Mouse (Mus musculus): ENCODE results near the gene Camta1. TPM values are rescaled to one million over a fixed set of nuclear protein-coding genes. Genes with fewer than 3 reads are reported as not detected.

The Camta1 gene
- polyA plus RNA-seq, 1 experiment from 2014 or later = 86.8 TPM

DNA sequence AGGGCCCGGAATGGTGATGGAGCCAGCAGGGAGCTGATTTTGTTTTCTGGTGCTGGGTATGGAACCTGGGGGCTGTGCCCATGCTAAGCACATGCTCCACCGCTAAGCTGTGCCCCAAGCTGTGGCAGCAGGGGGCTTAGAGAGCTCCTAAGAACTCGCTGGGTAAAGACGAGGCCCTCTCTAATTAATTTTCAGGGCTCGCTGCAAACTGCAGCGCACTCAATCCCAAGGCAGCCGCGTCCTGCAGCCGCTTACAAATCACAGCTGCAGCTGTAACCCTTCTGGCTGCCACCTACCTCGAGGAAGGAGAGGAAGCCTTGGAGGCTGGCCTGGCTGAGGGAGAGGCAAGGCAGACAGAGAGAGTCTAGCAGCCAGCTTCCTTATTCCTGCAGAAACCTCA is 639.0 kb downstream of the Camta1 start:
- Histone ChIP-seq H3K4me2 (replicated peaks; ENCODE audit: low read depth, low read length) (no peak overlapping the region), H3K4me1 (ENCODE audit: control insufficient read depth, insufficient read depth, low read length) (peaks cover 10% of the 10 kb centered on the region; the same call in 1 of the 2 replicates), H3K4me3 (ENCODE audit: low read depth, low read length) (no peak overlapping the region), H3K9me3 (ENCODE audit: control insufficient read depth, low read depth, low read length) (no peaks in the 10 kb centered on the region), H3K27me3 (ENCODE audit: control insufficient read depth, insufficient read depth, low read length) (no peaks in the 10 kb centered on the region), H3K36me3 (ENCODE audit: control insufficient read depth, insufficient read depth, low read length) (no peaks in the 10 kb centered on the region), H3K9ac (replicated peaks; ENCODE audit: low read depth, low read length) (no peak overlapping the region), H3K27ac (ENCODE audit: low read length) (no peak overlapping the region)
- ATAC-seq (ENCODE audit: insufficient number of reproducible peaks, insufficient read depth, low FRiP score, low read depth) = no peak
- 20% methylated on average over 10 of the region's 10 CpGs for WGBS

- ATAC-seq (ENCODE audit: insufficient number of reproducible peaks, insufficient read depth, low FRiP score, low read depth) = no peak
- Histone ChIP-seq H3K4me2 (replicated peaks; ENCODE audit: low read depth, low read length) (no peak overlapping the region), H3K36me3 (ENCODE audit: control insufficient read depth, insufficient read depth, low read length) (no peaks in the 10 kb centered on the region)
Observed at GRCm38 (mm10) chr4:151216553-151217292, 645.0 kb downstream of the Camta1 start.

GRCm38 (mm10) chr4:151215866-151216265 is 645.8 kb downstream of the Camta1 start:
- whole genome bisulfite sequencing = 61% methylated on average over 4 of the region's 4 CpGs
- H3K4me3 ChIP-seq (ENCODE audit: low read depth, low read length) = no peak overlapping the region
- H3K4me1 ChIP-seq (ENCODE audit: control insufficient read depth, insufficient read depth, low read length) = 0 out of 2 replicates have a peak, but pooled peaks cover 6% of the 10 kb centered on the region
- H3K4me2 ChIP-seq (replicated peaks; ENCODE audit: low read depth, low read length) = no peak overlapping the region
- H3K27me3 ChIP-seq (ENCODE audit: control insufficient read depth, insufficient read depth, low read length) = no peaks in the 10 kb centered on the region
- H3K9me3 ChIP-seq (ENCODE audit: control insufficient read depth, low read depth, low read length) = no peaks in the 10 kb centered on the region
- no peak overlapping the region for H3K27ac ChIP-seq (ENCODE audit: low read length)
- H3K36me3 ChIP-seq (ENCODE audit: control insufficient read depth, insufficient read depth, low read length) = no peaks in the 10 kb centered on the region
- H3K9ac ChIP-seq (replicated peaks; ENCODE audit: low read depth, low read length) = no peak overlapping the region
- no peak for ATAC-seq (ENCODE audit: insufficient number of reproducible peaks, insufficient read depth, low FRiP score, low read depth)

More at GRCm38 (mm10) chr4:151216553-151217292, 645.0 kb downstream of the Camta1 start:
- H3K4me1 ChIP-seq (ENCODE audit: control insufficient read depth, insufficient read depth, low read length) = 0 out of 2 replicates have a peak, but pooled peaks cover 6% of the 10 kb centered on the region
- no peak overlapping the region for H3K9ac ChIP-seq (replicated peaks; ENCODE audit: low read depth, low read length)
- H3K4me3 ChIP-seq (ENCODE audit: low read depth, low read length) = no peak overlapping the region
- no peaks in the 10 kb centered on the region for H3K9me3 ChIP-seq (ENCODE audit: control insufficient read depth, low read depth, low read length)
- H3K27ac ChIP-seq (ENCODE audit: low read length) = no peak overlapping the region
- WGBS = 69% methylated on average over 15 of the region's 15 CpGs
- H3K27me3 ChIP-seq (ENCODE audit: control insufficient read depth, insufficient read depth, low read length) = no peaks in the 10 kb centered on the region

GRCm38 (mm10) chr4:151215179-151215578 is 646.5 kb downstream of the Camta1 start:
- no peak overlapping the region for H3K9ac ChIP-seq (replicated peaks; ENCODE audit: low read depth, low read length)
- no peaks in the 10 kb centered on the region for H3K9me3 ChIP-seq (ENCODE audit: control insufficient read depth, low read depth, low read length)
- no peak overlapping the region for H3K4me2 ChIP-seq (replicated peaks; ENCODE audit: low read depth, low read length)
- no peak overlapping the region for H3K4me3 ChIP-seq (ENCODE audit: low read depth, low read length)
- no peak for ATAC-seq (ENCODE audit: insufficient number of reproducible peaks, insufficient read depth, low FRiP score, low read depth)
- WGBS = 48% methylated on average over 1 of the region's 1 CpGs
- H3K4me1 ChIP-seq (ENCODE audit: control insufficient read depth, insufficient read depth, low read length) = 0 out of 2 replicates have a peak, but pooled peaks cover 6% of the 10 kb centered on the region
- H3K27ac ChIP-seq (ENCODE audit: low read length) = no peak overlapping the region
- H3K27me3 ChIP-seq (ENCODE audit: control insufficient read depth, insufficient read depth, low read length) = no peaks in the 10 kb centered on the region
- no peaks in the 10 kb centered on the region for H3K36me3 ChIP-seq (ENCODE audit: control insufficient read depth, insufficient read depth, low read length)

DNA sequence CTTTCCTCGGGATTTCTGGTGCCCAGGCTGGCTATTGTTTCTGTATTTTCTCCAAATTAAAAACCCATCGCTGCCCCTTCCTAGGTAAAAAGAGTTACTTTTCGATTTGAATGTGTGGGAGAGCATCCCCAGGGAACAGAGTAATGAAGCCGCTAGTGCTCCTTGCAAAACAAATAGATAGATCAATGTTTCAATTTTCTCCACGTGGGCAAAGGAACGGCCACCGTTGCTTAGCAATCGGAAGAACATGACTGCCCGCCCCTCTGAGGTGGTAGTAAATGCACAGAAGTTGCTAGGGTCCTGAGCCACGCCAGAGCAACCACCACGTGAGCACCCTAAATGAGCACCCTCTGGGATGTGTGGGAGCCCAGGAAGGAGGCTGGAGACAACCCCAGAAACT is 648.2 kb downstream of the Camta1 start:
- no peaks in the 10 kb centered on the region for H3K27me3 ChIP-seq (ENCODE audit: control insufficient read depth, insufficient read depth, low read length)
- ATAC-seq (ENCODE audit: insufficient number of reproducible peaks, insufficient read depth, low FRiP score, low read depth) = no peak
- H3K4me2 ChIP-seq (replicated peaks; ENCODE audit: low read depth, low read length) = no peak overlapping the region
- no peak overlapping the region for H3K4me3 ChIP-seq (ENCODE audit: low read depth, low read length)
- 0 out of 2 replicates have a peak, but pooled peaks cover 6% of the 10 kb centered on the region for H3K4me1 ChIP-seq (ENCODE audit: control insufficient read depth, insufficient read depth, low read length)
- H3K9ac ChIP-seq (replicated peaks; ENCODE audit: low read depth, low read length) = no peak overlapping the region
- 63% methylated on average over 11 of the region's 11 CpGs for WGBS
- no peak overlapping the region for H3K27ac ChIP-seq (ENCODE audit: low read length)
- H3K36me3 ChIP-seq (ENCODE audit: control insufficient read depth, insufficient read depth, low read length) = no peaks in the 10 kb centered on the region
- no peaks in the 10 kb centered on the region for H3K9me3 ChIP-seq (ENCODE audit: control insufficient read depth, low read depth, low read length)

DNA sequence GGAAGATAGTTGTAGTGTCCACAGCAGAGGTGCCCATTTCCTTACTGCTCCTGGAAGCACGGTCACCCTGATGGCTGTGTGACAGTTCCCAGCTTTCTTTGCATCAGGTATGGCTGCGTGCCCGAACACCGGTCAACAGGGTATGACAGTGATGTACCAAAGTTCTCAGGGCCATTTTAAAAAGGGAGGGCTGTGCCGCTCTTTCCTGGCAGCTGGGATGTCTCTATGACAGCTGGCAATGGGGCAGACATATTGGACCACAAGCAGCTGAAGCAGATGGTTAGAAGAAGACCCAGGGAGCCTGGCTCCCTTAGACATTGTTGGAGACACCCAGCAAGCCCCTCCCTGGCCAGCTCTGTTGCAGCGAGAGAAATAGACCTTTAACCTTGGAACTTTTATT is 649.7 kb downstream of the Camta1 start:
- Histone ChIP-seq H3K36me3 (ENCODE audit: control insufficient read depth, insufficient read depth, low read length) (no peaks in the 10 kb centered on the region), H3K27me3 (ENCODE audit: control insufficient read depth, insufficient read depth, low read length) (no peaks in the 10 kb centered on the region), H3K4me1 (ENCODE audit: control insufficient read depth, insufficient read depth, low read length) (0 out of 2 replicates have a peak, but pooled peaks cover 6% of the 10 kb centered on the region), H3K27ac (ENCODE audit: low read length) (no peak overlapping the region), H3K4me2 (replicated peaks; ENCODE audit: low read depth, low read length) (no peak overlapping the region), H3K4me3 (ENCODE audit: low read depth, low read length) (no peak overlapping the region), H3K9ac (replicated peaks; ENCODE audit: low read depth, low read length) (no peak overlapping the region), H3K9me3 (ENCODE audit: control insufficient read depth, low read depth, low read length) (no peaks in the 10 kb centered on the region)
- no peak for ATAC-seq (ENCODE audit: insufficient number of reproducible peaks, insufficient read depth, low FRiP score, low read depth)
- 72% methylated on average over 6 of the region's 6 CpGs for WGBS

- no peaks in the 10 kb centered on the region for H3K36me3 ChIP-seq (ENCODE audit: control insufficient read depth, insufficient read depth, low read length)
- no peak overlapping the region for H3K27ac ChIP-seq (ENCODE audit: low read length)
- H3K9ac ChIP-seq (replicated peaks; ENCODE audit: low read depth, low read length) = no peak overlapping the region
- no peaks in the 10 kb centered on the region for H3K9me3 ChIP-seq (ENCODE audit: control insufficient read depth, low read depth, low read length)
- H3K4me2 ChIP-seq (replicated peaks; ENCODE audit: low read depth, low read length) = no peak overlapping the region
- H3K27me3 ChIP-seq (ENCODE audit: control insufficient read depth, insufficient read depth, low read length) = no peaks in the 10 kb centered on the region
- no peak for ATAC-seq (ENCODE audit: insufficient number of reproducible peaks, insufficient read depth, low FRiP score, low read depth)
- no peak overlapping the region for H3K4me3 ChIP-seq (ENCODE audit: low read depth, low read length)
- H3K4me1 ChIP-seq (ENCODE audit: control insufficient read depth, insufficient read depth, low read length) = no peaks in the 10 kb centered on the region
- WGBS = 89% methylated on average over 7 of the region's 7 CpGs
Observed at GRCm38 (mm10) chr4:151207566-151207965, 654.1 kb downstream of the Camta1 start.

DNA sequence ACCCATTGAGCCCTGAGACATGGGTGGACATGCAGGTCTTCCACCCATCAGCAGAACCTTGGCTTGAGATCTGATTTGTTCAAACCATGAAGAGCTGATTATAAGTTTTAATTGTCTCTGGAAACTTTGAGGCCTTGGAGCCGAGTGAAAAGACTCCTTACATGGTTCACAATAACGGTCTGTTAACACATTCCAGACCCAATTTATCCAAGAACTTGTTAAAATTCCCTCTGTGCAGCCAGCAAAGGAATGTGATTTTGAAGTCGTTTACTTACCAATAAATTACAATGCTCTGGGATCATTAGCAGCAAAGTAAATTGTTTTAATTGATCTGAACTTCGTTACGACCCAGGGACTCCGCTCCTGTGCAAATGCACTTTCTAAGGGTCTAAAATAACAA is 658.8 kb downstream of the Camta1 start:
- Histone ChIP-seq H3K4me1 (ENCODE audit: control insufficient read depth, insufficient read depth, low read length) (no peaks in the 10 kb centered on the region), H3K4me2 (replicated peaks; ENCODE audit: low read depth, low read length) (no peak overlapping the region), H3K27me3 (ENCODE audit: control insufficient read depth, insufficient read depth, low read length) (no peaks in the 10 kb centered on the region), H3K36me3 (ENCODE audit: control insufficient read depth, insufficient read depth, low read length) (no peaks in the 10 kb centered on the region), H3K9me3 (ENCODE audit: control insufficient read depth, low read depth, low read length) (no peaks in the 10 kb centered on the region), H3K4me3 (ENCODE audit: low read depth, low read length) (no peak overlapping the region), H3K9ac (replicated peaks; ENCODE audit: low read depth, low read length) (no peak overlapping the region), H3K27ac (ENCODE audit: low read length) (no peak overlapping the region)
- ATAC-seq (ENCODE audit: insufficient number of reproducible peaks, insufficient read depth, low FRiP score, low read depth) = no peak
- WGBS = 58% methylated on average over 6 of the region's 6 CpGs

GRCm38 (mm10) chr4:151200316-151200715 is 661.4 kb downstream of the Camta1 start:
- Histone ChIP-seq H3K9me3 (ENCODE audit: control insufficient read depth, low read depth, low read length) (no peaks in the 10 kb centered on the region), H3K4me3 (ENCODE audit: low read depth, low read length) (no peak overlapping the region), H3K4me2 (replicated peaks; ENCODE audit: low read depth, low read length) (no peak overlapping the region), H3K9ac (replicated peaks; ENCODE audit: low read depth, low read length) (no peak overlapping the region), H3K27ac (ENCODE audit: low read length) (no peak overlapping the region), H3K4me1 (ENCODE audit: control insufficient read depth, insufficient read depth, low read length) (no peaks in the 10 kb centered on the region), H3K27me3 (ENCODE audit: control insufficient read depth, insufficient read depth, low read length) (no peaks in the 10 kb centered on the region), H3K36me3 (ENCODE audit: control insufficient read depth, insufficient read depth, low read length) (no peaks in the 10 kb centered on the region)
- ATAC-seq (ENCODE audit: insufficient number of reproducible peaks, insufficient read depth, low FRiP score, low read depth) = no peak
- WGBS = 79% methylated on average over 9 of the region's 9 CpGs

Data from stomach, embryonic 14.5 days (tissue).